Mouse (Mus musculus): ENCODE measurements around the gene Cux2. TPM values are rescaled to one million over a fixed set of nuclear protein-coding genes. Genes with fewer than 3 reads are reported as not detected.

Cux2 gene
- polyA plus RNA-seq (2012; rRNA removed), result 6.1 and 8.2 TPM in 2 replicates
- 3.0 and 3.2 TPM in 2 replicates for polyA plus RNA-seq (2014; fragmentation: Nextera tagmentation; extraction: Ambion mirVana)

GRCm38 (mm10) chr5:122050017-122050831 lies at the start of gene Cux2:
TSS of gene Cux2 (minus strand) at chr5:122050102.
- H3K4me3 ChIP-seq (replicated peaks; ENCODE audit: low read length), result peak within 1 kb of the TSS; percentile 76
- no peak within 1 kb of the TSS for H3K27ac ChIP-seq (replicated peaks; ENCODE audit: low read depth, low read length)
- peak within 1 kb of the TSS; percentile 75 for H3K9ac ChIP-seq (ENCODE audit: low read depth, low read length, severe bottlenecking)
- WGBS, result under 1% methylated on average over 40 of the region's 90 CpGs
- ATAC-seq (ENCODE audit: low FRiP score, low read depth), result peak; percentile 89
- peaks cover 44% of the 10 kb centered on the region for H3K27me3 ChIP-seq (ENCODE audit: control insufficient read depth, insufficient read depth, low read length)
- peak; percentile 79 for DNase-seq (ENCODE audit: low spot score)
- no peaks in the 10 kb centered on the region for H3K36me3 ChIP-seq (ENCODE audit: control insufficient read depth, insufficient read depth, low read length)
- H3K4me1 ChIP-seq (ENCODE audit: control insufficient read depth, insufficient read depth, low read length), result peaks cover 18% of the 10 kb centered on the region
- no peaks in the 10 kb centered on the region for H3K9me3 ChIP-seq (ENCODE audit: control insufficient read depth, low read length)
- TF ChIP-seq POLR2A (IDR thresholded peaks at IDR 0.05; ENCODE audit: borderline replicate concordance, extremely low read depth, insufficient read depth, insufficient read length), result no peak
- H3K4me2 ChIP-seq (replicated peaks; ENCODE audit: low read depth, low read length, severe bottlenecking), result peak within 1 kb of the TSS; percentile 79

GRCm38 (mm10) chr5:122094439-122094838 lies 44.5 kb upstream of the Cux2 start:
- TF ChIP-seq POLR2A (IDR thresholded peaks at IDR 0.05; ENCODE audit: borderline replicate concordance, extremely low read depth, insufficient read depth, insufficient read length), result no peak
- Histone ChIP-seq H3K9ac (ENCODE audit: low read depth, low read length, severe bottlenecking) (no peak overlapping the region), H3K9me3 (ENCODE audit: control insufficient read depth, low read length) (no peaks in the 10 kb centered on the region), H3K36me3 (ENCODE audit: control insufficient read depth, insufficient read depth, low read length) (no peaks in the 10 kb centered on the region), H3K27ac (replicated peaks; ENCODE audit: low read depth, low read length) (no peak overlapping the region), H3K4me2 (replicated peaks; ENCODE audit: low read depth, low read length, severe bottlenecking) (no peak overlapping the region), H3K4me3 (replicated peaks; ENCODE audit: low read length) (no peak overlapping the region), H3K27me3 (ENCODE audit: control insufficient read depth, insufficient read depth, low read length) (no peaks in the 10 kb centered on the region), H3K4me1 (ENCODE audit: control insufficient read depth, insufficient read depth, low read length) (no peaks in the 10 kb centered on the region)
- no peak for DNase-seq (ENCODE audit: low spot score)
- ATAC-seq (ENCODE audit: low FRiP score, low read depth), result no peak
- 81% methylated on average over 10 of the region's 10 CpGs for WGBS

DNA sequence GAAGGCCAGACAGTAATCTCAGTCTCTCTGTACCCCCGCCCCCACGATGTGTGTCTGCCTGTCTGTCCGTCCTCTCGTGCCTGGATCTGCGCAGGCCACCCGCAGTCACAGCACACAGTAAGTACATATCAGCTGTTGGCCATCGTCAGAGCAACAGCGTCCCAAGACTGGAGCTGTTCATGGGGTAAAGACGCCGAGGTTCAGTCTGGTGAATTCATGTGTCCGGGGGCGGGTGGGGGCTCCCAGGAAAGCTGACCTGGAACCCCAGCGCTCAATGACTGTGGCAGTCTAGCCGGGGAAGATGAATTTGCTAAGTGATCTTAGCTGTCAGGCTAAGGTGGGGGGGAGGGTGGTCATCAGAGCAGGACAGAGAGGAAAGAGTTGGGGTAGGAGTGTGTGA lies 43.8 kb upstream of the Cux2 start:
- Histone ChIP-seq H3K27me3 (ENCODE audit: control insufficient read depth, insufficient read depth, low read length) (no peaks in the 10 kb centered on the region), H3K9ac (ENCODE audit: low read depth, low read length, severe bottlenecking) (no peak overlapping the region), H3K4me2 (replicated peaks; ENCODE audit: low read depth, low read length, severe bottlenecking) (no peak overlapping the region), H3K36me3 (ENCODE audit: control insufficient read depth, insufficient read depth, low read length) (no peaks in the 10 kb centered on the region), H3K9me3 (ENCODE audit: control insufficient read depth, low read length) (no peaks in the 10 kb centered on the region), H3K4me3 (replicated peaks; ENCODE audit: low read length) (no peak overlapping the region), H3K27ac (replicated peaks; ENCODE audit: low read depth, low read length) (no peak overlapping the region), H3K4me1 (ENCODE audit: control insufficient read depth, insufficient read depth, low read length) (no peaks in the 10 kb centered on the region)
- no peak for TF ChIP-seq POLR2A (IDR thresholded peaks at IDR 0.05; ENCODE audit: borderline replicate concordance, extremely low read depth, insufficient read depth, insufficient read length)
- DNase-seq (ENCODE audit: low spot score), result no peak
- WGBS, result 84% methylated on average over 14 of the region's 14 CpGs
- no peak for ATAC-seq (ENCODE audit: low FRiP score, low read depth)

DNA sequence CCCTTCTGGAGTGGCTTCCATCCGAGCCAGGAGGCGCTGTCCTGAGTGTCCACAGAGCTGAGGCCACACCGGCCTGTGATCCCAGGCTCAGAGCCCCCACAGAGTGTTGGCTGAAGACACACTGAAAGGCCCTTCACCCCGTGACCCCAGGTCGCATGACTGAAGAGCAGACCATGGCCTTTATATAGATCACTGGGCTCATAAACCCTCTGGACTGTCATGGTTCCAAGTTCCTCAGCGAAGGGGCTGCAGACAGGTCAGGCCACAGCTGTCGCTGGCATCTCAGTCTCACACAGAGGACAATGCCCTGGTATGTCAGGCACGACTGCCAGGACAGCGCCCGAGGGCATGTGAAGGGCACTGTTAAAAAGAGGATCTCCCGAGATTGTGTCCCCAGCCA lies 42.9 kb upstream of the Cux2 start:
- no peak overlapping the region for H3K4me3 ChIP-seq (replicated peaks; ENCODE audit: low read length)
- no peaks in the 10 kb centered on the region for H3K4me1 ChIP-seq (ENCODE audit: control insufficient read depth, insufficient read depth, low read length)
- TF ChIP-seq POLR2A (IDR thresholded peaks at IDR 0.05; ENCODE audit: borderline replicate concordance, extremely low read depth, insufficient read depth, insufficient read length), result no peak
- ATAC-seq (ENCODE audit: low FRiP score, low read depth), result no peak
- no peaks in the 10 kb centered on the region for H3K9me3 ChIP-seq (ENCODE audit: control insufficient read depth, low read length)
- no peaks in the 10 kb centered on the region for H3K36me3 ChIP-seq (ENCODE audit: control insufficient read depth, insufficient read depth, low read length)
- H3K27me3 ChIP-seq (ENCODE audit: control insufficient read depth, insufficient read depth, low read length), result no peaks in the 10 kb centered on the region
- no peak overlapping the region for H3K27ac ChIP-seq (replicated peaks; ENCODE audit: low read depth, low read length)
- no peak overlapping the region for H3K9ac ChIP-seq (ENCODE audit: low read depth, low read length, severe bottlenecking)
- DNase-seq (ENCODE audit: low spot score), result no peak
- WGBS, result 62% methylated on average over 11 of the region's 11 CpGs
- H3K4me2 ChIP-seq (replicated peaks; ENCODE audit: low read depth, low read length, severe bottlenecking), result no peak overlapping the region

GRCm38 (mm10) chr5:122091070-122091469 lies 41.2 kb upstream of the Cux2 start:
- Histone ChIP-seq H3K36me3 (ENCODE audit: control insufficient read depth, insufficient read depth, low read length) (no peaks in the 10 kb centered on the region), H3K27me3 (ENCODE audit: control insufficient read depth, insufficient read depth, low read length) (no peaks in the 10 kb centered on the region), H3K4me2 (replicated peaks; ENCODE audit: low read depth, low read length, severe bottlenecking) (no peak overlapping the region), H3K9me3 (ENCODE audit: control insufficient read depth, low read length) (no peaks in the 10 kb centered on the region), H3K9ac (ENCODE audit: low read depth, low read length, severe bottlenecking) (no peak overlapping the region), H3K4me1 (ENCODE audit: control insufficient read depth, insufficient read depth, low read length) (no peaks in the 10 kb centered on the region), H3K27ac (replicated peaks; ENCODE audit: low read depth, low read length) (no peak overlapping the region), H3K4me3 (replicated peaks; ENCODE audit: low read length) (no peak overlapping the region)
- peak; percentile 35; the same call in 1 of the 2 replicates for ATAC-seq (ENCODE audit: low FRiP score, low read depth)
- WGBS, result 17% methylated on average over 15 of the region's 15 CpGs
- peak; percentile 56 for DNase-seq (ENCODE audit: low spot score)
- TF ChIP-seq POLR2A (IDR thresholded peaks at IDR 0.05; ENCODE audit: borderline replicate concordance, extremely low read depth, insufficient read depth, insufficient read length), result no peak
